Mouse (Mus musculus): Measurements from ENCODE around the gene Copz2. TPM values are rescaled to one million over a fixed set of nuclear protein-coding genes. Genes with fewer than 3 reads are reported as not detected.

Gene Copz2
- polyA plus RNA-seq, 1 experiment: 77.0 TPM

- no peak for DNase-seq (ENCODE audit: low read depth)
These were observed 13.7 kb downstream of the Copz2 start for GRCm38 (mm10) chr11:96863206-96863995.

- no peak for DNase-seq (ENCODE audit: low read depth)
These were observed 17.5 kb downstream of the Copz2 start for GRCm38 (mm10) chr11:96867149-96867548.

GRCm38 (mm10) chr11:96872441-96873379 lies 23.0 kb downstream of the Copz2 start:
- no peak for DNase-seq (ENCODE audit: low read depth)

- no peak for DNase-seq (ENCODE audit: low read depth)
These were observed 24.0 kb downstream of the Copz2 start for GRCm38 (mm10) chr11:96873601-96874140.

GRCm38 (mm10) chr11:96875270-96875669 lies 25.6 kb downstream of the Copz2 start:
- DNase-seq (ENCODE audit: low read depth): no peak

- DNase-seq (ENCODE audit: low read depth): no peak
These were observed 26.1 kb downstream of the Copz2 start for GRCm38 (mm10) chr11:96875745-96876144.

- no peak for DNase-seq (ENCODE audit: low read depth)
These were observed 26.8 kb downstream of the Copz2 start for GRCm38 (mm10) chr11:96876300-96877040.

- DNase-seq (ENCODE audit: low read depth): no peak
These were observed 27.4 kb downstream of the Copz2 start for GRCm38 (mm10) chr11:96877071-96877470.

- DNase-seq (ENCODE audit: low read depth): no peak
These were observed 29.0 kb downstream of the Copz2 start for GRCm38 (mm10) chr11:96878715-96879114.

GRCm38 (mm10) chr11:96879359-96879758 lies 29.7 kb downstream of the Copz2 start:
- no peak for DNase-seq (ENCODE audit: low read depth)

- no peak for DNase-seq (ENCODE audit: low read depth)
These were observed 30.6 kb downstream of the Copz2 start for GRCm38 (mm10) chr11:96880296-96880695.

- no peak for DNase-seq (ENCODE audit: low read depth)
These were observed 36.3 kb downstream of the Copz2 start for GRCm38 (mm10) chr11:96885901-96886340.

- no peak for DNase-seq (ENCODE audit: low read depth)
These were observed 37.4 kb downstream of the Copz2 start for GRCm38 (mm10) chr11:96886942-96887546.

- DNase-seq (ENCODE audit: low read depth): no peak
These were observed 42.3 kb downstream of the Copz2 start for GRCm38 (mm10) chr11:96891784-96892527.

- no peak for DNase-seq (ENCODE audit: low read depth)
These were observed 43.7 kb downstream of the Copz2 start for GRCm38 (mm10) chr11:96893203-96893842.

- no peak for DNase-seq (ENCODE audit: low read depth)
These were observed 46.2 kb downstream of the Copz2 start for GRCm38 (mm10) chr11:96895886-96896285.

GRCm38 (mm10) chr11:96899449-96900306 lies 50.0 kb downstream of the Copz2 start:
- DNase-seq (ENCODE audit: low read depth): no peak

- no peak for DNase-seq (ENCODE audit: low read depth)
These were observed 51.7 kb downstream of the Copz2 start for GRCm38 (mm10) chr11:96901332-96901731.
